Mouse (Mus musculus): ENCODE data around the gene Lasp1.
"Not testable (repeated sequence)": the region's sequence is repeated elsewhere in the genome, so short reads cannot be mapped to it uniquely, and the experiment has no call there.

The Lasp1 gene

GRCm38 (mm10) chr11:97790778-97791438 lies 7.9 kb upstream of the Lasp1 start:
- ATAC-seq (ENCODE audit: insufficient number of reproducible peaks, low FRiP score, low TSS enrichment), result not testable (repeated sequence)

DNA sequence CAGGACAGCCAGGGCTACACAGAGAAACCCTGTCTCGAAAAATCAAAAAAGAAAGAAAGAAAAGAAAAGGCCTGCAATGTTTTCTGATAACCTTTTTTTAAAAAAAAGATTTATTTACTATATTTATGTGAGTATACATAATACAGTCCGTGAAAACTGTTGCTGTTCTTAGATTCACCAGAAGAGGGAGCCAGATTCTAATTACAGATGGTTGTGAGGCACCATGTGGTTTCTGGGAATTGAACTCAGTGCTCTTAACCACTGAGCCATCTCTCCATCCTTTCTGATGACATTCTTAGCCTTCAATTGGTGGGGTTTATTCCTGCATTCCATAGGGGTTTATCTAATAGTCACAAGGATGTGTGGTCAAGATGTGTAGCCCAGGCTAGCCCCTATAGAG lies 5.6 kb upstream of the Lasp1 start:
- ATAC-seq (ENCODE audit: insufficient number of reproducible peaks, low FRiP score, low TSS enrichment), result no peak

- no peak for ATAC-seq (ENCODE audit: insufficient number of reproducible peaks, low FRiP score, low TSS enrichment)
These were observed 1.9 kb upstream of the Lasp1 start for GRCm38 (mm10) chr11:97796910-97797309.

DNA sequence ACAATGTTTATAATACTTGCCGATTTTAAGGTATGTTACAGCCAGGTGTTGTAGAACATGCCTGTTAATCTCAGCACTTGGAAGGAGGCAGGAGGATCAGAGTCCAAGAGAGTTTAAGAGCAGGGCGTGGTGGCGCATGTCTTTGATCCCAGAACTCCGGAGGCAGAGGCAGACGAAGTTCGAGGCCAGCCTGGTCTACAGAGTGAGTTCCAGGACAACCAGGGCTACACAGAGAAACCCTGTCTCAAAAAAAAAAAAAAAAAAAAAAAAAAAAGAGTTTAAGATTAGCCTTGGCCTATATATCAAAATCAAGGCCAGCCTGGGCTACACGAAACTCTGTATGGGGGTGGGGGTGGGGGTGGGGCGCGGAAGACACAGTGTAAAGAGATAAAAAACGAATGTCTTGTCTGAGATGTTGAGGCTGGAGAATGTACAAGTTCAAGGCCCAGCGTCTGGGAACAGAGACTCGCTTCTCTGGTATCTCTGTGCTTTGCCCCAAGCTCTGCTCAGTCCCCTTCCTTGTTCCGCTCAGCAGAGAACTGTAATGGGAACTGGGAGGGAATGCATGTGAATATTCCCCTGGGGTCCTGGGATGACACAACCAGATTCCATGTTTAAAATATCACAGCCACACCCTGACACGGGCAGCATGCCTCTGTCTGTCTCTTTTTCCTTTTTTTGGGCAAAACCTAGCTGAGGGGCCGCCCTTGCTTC lies 1.3 kb upstream of the Lasp1 start:
- ATAC-seq (ENCODE audit: insufficient number of reproducible peaks, low FRiP score, low TSS enrichment), result no peak

GRCm38 (mm10) chr11:97798083-97798435 lies 741 bp upstream of the Lasp1 start:
- no peak for ATAC-seq (ENCODE audit: insufficient number of reproducible peaks, low FRiP score, low TSS enrichment)

- ATAC-seq (ENCODE audit: insufficient number of reproducible peaks, low FRiP score, low TSS enrichment), result peak; percentile 65; the same call in 1 of the 2 replicates
These were observed 570 bp downstream of the Lasp1 start for GRCm38 (mm10) chr11:97799146-97799993.

GRCm38 (mm10) chr11:97799994-97800690 lies 1.3 kb downstream of the Lasp1 start:
- ATAC-seq (ENCODE audit: insufficient number of reproducible peaks, low FRiP score, low TSS enrichment), result peak; percentile 27; the same call in 1 of the 2 replicates

- ATAC-seq (ENCODE audit: insufficient number of reproducible peaks, low FRiP score, low TSS enrichment), result no peak
These were observed 2.0 kb downstream of the Lasp1 start for GRCm38 (mm10) chr11:97800691-97801408.

GRCm38 (mm10) chr11:97801409-97802193 lies 2.8 kb downstream of the Lasp1 start:
- no peak for ATAC-seq (ENCODE audit: insufficient number of reproducible peaks, low FRiP score, low TSS enrichment)

- ATAC-seq (ENCODE audit: insufficient number of reproducible peaks, low FRiP score, low TSS enrichment), result no peak
These were observed 3.3 kb downstream of the Lasp1 start for GRCm38 (mm10) chr11:97802194-97802470.

DNA sequence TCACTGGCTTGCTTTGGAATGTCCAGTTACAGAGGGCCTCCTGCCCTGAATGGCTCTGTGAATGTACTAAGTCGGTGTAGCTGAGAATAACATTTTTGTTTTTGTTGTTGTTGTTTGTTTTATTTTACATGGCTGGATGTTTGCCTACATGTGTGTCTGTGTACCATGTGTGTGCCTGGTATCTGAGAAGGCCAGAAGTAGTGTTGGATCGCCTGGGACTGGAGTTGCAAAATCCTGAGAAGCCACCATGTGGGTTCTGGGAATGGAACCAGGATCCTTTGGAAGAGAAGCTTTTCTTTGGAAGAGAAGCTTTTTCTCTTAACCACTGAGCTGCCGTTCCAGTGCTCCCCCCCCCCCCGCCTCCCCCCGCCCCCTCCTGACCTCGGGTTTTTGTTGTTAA lies 3.7 kb downstream of the Lasp1 start:
- ATAC-seq (ENCODE audit: insufficient number of reproducible peaks, low FRiP score, low TSS enrichment), result no peak

DNA sequence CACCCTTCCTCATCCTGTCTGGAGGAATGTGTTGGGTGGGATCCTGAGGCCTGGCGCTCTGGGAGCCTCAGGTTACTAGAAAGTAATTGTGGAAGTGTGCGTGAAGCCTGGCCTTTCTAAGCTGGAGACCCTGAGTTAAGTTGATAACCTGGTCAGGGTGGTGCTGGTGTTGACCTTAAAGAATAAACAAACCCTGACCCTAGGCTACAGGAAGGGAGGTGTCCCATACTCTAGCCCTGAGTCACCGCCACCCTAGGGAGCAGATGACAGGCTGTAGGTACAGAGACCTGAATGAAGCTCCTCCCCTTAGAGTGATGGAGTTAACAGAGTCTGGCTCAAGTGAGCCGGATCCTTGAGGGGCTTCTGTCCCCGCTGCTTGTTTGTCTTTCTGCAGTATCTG lies 5.0 kb downstream of the Lasp1 start:
- no peak for ATAC-seq (ENCODE audit: insufficient number of reproducible peaks, low FRiP score, low TSS enrichment)

- ATAC-seq (ENCODE audit: insufficient number of reproducible peaks, low FRiP score, low TSS enrichment), result no peak
These were observed 6.3 kb downstream of the Lasp1 start for GRCm38 (mm10) chr11:97804841-97805661.

DNA sequence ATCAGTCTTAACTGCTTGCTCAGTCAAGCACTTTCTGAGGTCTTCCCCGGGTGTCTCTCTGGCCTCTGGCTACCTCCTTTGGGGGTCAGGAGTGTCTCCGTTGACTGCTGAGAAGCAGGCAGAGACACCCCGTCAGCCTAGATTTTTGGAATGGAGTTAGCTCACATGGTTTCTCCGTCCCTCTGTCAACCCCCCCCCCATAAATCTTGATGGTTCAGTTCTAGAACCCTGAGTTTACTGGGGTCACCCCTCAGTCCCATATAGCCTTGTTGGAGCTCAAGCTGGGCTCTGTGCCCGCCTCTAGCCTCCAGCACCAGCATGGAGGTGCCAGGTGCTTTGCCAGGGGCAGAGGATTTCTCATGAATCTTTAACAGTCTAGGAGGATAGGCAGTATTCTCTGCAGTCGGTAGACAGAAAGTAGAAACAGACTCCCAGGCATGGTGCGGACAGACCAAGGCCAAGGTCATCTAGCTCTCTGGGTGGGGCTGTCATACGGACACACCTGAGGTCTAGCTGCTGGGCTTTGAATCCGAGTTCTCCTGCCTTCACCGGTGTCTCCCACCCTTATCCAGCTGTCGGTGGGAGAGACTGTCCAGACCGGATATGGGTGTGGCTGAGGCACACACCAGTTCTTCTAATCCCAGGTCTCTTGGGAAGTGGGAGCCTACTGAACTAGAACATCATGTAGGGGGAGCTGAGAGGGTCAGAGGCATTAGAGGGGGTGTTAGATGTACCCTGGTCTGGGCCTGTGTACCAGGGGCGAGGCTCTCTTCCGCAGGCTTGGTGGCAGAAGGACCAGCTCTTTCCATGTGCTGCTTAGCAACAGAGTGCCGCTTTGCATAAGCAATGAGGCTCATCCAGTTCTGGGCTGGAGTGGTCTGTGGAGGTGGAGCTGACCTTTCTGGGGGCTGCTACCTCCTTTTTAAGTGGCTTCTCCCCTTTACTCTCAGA lies 7.1 kb downstream of the Lasp1 start:
- ATAC-seq (ENCODE audit: insufficient number of reproducible peaks, low FRiP score, low TSS enrichment), result no peak

- no peak for ATAC-seq (ENCODE audit: insufficient number of reproducible peaks, low FRiP score, low TSS enrichment)
These were observed 7.8 kb downstream of the Lasp1 start for GRCm38 (mm10) chr11:97806613-97806964.

- no peak for ATAC-seq (ENCODE audit: insufficient number of reproducible peaks, low FRiP score, low TSS enrichment)
These were observed 8.8 kb downstream of the Lasp1 start for GRCm38 (mm10) chr11:97807626-97808025.

DNA sequence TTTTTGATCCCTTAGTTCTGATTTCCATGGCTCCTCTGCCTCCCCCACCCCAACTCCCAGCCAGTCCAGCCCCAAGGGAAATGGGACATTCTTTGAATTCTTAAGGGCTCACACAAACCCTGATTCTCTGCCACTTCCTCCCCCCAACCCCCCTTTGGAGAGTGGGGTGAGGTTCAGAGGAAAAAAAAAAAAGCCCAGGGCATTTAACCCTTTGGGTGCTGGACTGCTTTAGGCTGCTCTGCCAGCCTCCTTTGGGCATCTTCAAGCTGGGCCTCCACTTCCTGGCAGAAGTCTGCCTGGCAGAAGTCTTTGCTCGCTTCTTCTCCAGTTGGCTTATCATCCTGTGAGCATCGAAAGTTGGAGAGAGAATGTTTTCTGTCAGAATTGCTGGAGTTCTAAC lies 9.3 kb downstream of the Lasp1 start:
- ATAC-seq (ENCODE audit: insufficient number of reproducible peaks, low FRiP score, low TSS enrichment), result no peak
